Mouse (Mus musculus): ENCODE results near the gene Cox8b. TPM values are rescaled to one million over a fixed set of nuclear protein-coding genes. Genes with fewer than 3 reads are reported as not detected.

The Cox8b gene
- polyA plus RNA-seq, 1 experiment from 2014 or later = 0.53 TPM

DNA sequence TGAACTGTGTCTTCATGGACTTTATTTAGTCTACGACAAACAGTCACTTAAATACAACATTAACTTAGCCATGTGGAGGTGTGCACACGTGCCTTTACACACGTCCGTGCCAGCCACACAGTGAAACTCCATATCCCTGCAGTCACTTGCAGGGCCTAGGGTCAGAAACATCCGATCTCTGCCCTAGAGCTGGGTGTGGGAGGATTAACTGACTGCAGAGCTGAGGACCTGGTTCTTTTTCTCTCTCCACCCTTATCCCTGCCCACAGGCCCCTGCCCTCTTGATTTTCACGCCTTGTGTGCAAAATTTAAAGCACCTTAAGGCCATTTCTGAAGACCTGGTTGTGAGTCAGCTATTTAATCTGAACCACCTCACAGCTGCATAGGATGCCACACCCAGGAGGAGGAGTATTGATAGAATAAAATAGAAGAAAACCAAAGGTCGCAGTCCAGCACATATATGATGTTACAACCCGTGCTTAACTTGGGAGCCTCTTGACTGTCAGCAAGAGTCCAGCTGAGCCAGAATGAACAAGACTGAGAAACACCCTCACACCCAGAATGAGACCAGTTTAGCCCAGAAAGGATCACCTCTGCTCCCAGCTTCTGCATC is 20.3 kb upstream of the Cox8b start, which contains the start of gene Nlrp6:
Gene Nlrp6 (plus strand): TSS at position 485 of the 612 bp plus-strand sequence.
- TF ChIP-seq CTCF (IDR thresholded peaks at IDR 0.05; ENCODE audit: low read depth) = no peak
- WGBS = 35% methylated on average over 8 of the region's 8 CpGs
- Histone ChIP-seq H3K4me3 (ENCODE audit: low read depth, low read length) (peak within 1 kb of the TSS; percentile 50), H3K9me3 (ENCODE audit: control insufficient read depth) (no peaks in the 10 kb centered on the region), H3K4me2 (replicated peaks; ENCODE audit: low read depth) (peak within 1 kb of the TSS; percentile 76), H3K4me1 (replicated peaks; ENCODE audit: control insufficient read depth, insufficient read depth, low read length) (peaks cover 6% of the 10 kb centered on the region; the same call in 1 of the 2 replicates), H3K27me3 (replicated peaks; ENCODE audit: control insufficient read depth, insufficient read depth, low read length) (peaks cover 6% of the 10 kb centered on the region; the same call in 1 of the 2 replicates), H3K9ac (ENCODE audit: low read depth, low read length) (peak within 1 kb of the TSS; percentile 50), H3K27ac (ENCODE audit: low read depth, low read length) (peak within 1 kb of the TSS; percentile 86), H3K36me3 (ENCODE audit: control insufficient read depth, insufficient read depth) (peaks cover 10% of the 10 kb centered on the region)
- peak; percentile 85 for ATAC-seq

DNA sequence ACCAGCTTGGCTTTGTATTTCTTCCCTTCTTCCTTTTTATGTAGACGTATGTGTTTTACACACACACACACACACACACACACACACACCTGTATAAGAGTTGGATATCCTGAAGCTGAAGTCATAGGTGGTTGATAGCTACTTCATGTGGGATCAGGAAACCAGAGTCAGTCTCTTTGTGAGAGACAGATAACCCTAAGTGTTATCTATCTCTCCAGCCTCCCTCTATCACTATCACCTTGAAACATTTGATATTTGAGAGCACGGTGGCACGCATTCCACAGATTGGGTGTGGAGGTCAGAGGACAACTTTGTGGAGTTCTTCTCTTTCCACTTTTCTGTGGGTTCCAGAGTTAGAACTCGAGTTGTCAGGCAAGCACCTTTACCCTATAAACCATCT is 19.7 kb upstream of the Cox8b start:
- WGBS = 29% methylated on average over 4 of the region's 4 CpGs
- no peak for TF ChIP-seq CTCF (IDR thresholded peaks at IDR 0.05; ENCODE audit: low read depth)
- Histone ChIP-seq H3K4me2 (replicated peaks; ENCODE audit: low read depth) (0 out of 2 replicates have a peak overlapping the region, but pooled peaks have one; percentile 14), H3K4me3 (ENCODE audit: low read depth, low read length) (no peak overlapping the region), H3K9me3 (ENCODE audit: control insufficient read depth) (no peaks in the 10 kb centered on the region), H3K9ac (ENCODE audit: low read depth, low read length) (no peak overlapping the region), H3K4me1 (replicated peaks; ENCODE audit: control insufficient read depth, insufficient read depth, low read length) (peaks cover 11% of the 10 kb centered on the region; the same call in 1 of the 2 replicates), H3K27me3 (replicated peaks; ENCODE audit: control insufficient read depth, insufficient read depth, low read length) (peaks cover 6% of the 10 kb centered on the region; the same call in 1 of the 2 replicates), H3K36me3 (ENCODE audit: control insufficient read depth, insufficient read depth) (peaks cover 3% of the 10 kb centered on the region; the same call in 1 of the 2 replicates), H3K27ac (ENCODE audit: low read depth, low read length) (peak overlapping the region; percentile 68)
- ATAC-seq = no peak

DNA sequence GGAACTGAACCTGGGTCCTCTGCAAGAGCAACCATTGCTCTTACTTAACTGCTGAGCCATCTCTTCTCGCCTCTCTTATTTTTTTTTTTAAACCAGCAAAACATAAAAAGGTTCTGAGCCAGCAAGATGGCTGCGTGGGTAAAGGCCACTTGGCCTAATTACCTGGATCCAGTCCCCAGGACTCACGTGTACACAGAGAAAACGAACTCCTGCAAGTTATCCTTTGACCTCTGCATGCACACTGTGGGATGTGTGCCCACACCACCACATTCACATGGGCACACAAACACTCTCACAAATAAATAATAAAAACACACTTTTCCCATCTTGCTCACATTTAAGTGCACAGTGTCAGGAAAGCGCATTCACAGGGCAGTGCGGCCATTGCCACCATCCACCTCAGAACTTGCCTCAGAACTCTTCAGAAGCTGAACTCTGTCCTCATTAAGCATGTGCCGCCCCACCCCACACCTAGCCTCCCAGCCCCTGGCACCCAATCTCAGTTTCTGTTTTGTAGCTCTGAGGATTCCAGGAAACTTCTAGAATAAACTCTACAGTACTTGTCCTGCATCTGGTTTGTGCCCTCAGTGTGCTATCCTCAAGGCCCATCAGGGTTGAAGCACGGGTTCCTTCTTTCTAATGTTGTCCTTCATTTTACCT is 13.9 kb upstream of the Cox8b start:
- peak; percentile 66 for ATAC-seq
- no peak overlapping the region for H3K4me3 ChIP-seq (ENCODE audit: low read depth, low read length)
- no peaks in the 10 kb centered on the region for H3K36me3 ChIP-seq (ENCODE audit: control insufficient read depth, insufficient read depth)
- H3K4me2 ChIP-seq (replicated peaks; ENCODE audit: low read depth) = peak overlapping the region; percentile 17; the same call in 1 of the 2 replicates
- no peaks in the 10 kb centered on the region for H3K27me3 ChIP-seq (replicated peaks; ENCODE audit: control insufficient read depth, insufficient read depth, low read length)
- H3K9me3 ChIP-seq (ENCODE audit: control insufficient read depth) = no peaks in the 10 kb centered on the region
- H3K9ac ChIP-seq (ENCODE audit: low read depth, low read length) = no peak overlapping the region; the same call in 1 of the 2 replicates
- peak overlapping the region; percentile 85 for H3K27ac ChIP-seq (ENCODE audit: low read depth, low read length)
- 0 out of 2 replicates have a peak, but pooled peaks cover 5% of the 10 kb centered on the region for H3K4me1 ChIP-seq (replicated peaks; ENCODE audit: control insufficient read depth, insufficient read depth, low read length)
- 54% methylated on average over 8 of the region's 8 CpGs for WGBS
- TF ChIP-seq CTCF (IDR thresholded peaks at IDR 0.05; ENCODE audit: low read depth) = no peak

DNA sequence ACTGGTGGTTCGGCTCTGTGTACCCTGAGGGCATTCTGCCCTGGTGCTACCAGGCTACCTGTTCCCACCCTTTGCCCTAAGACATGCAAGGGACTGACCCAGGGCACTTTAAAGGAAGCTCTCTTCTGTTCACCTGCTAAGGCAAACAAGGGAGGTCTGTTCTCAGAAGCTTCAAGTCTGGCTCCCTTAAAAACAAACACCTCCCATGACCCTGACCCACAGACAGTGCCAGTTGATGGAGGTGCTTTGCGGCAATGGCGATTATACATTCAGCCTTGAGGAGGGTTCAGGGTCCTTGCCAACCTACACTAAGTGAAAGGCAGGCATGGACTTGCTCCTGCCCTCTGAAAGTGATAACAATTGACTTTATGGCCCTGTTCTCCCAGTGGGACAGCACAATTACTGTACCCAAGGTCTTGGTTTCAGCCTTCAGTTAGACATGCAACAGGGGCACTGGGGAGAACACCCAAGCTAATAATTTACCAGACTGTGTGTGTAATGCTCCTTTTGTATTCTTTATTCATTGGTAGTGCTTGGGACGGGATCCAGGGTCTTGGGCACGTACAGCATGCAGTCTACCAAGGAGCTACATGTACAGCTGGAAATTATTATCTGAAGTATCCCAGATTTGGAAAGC is 12.7 kb upstream of the Cox8b start:
- Histone ChIP-seq H3K27me3 (replicated peaks; ENCODE audit: control insufficient read depth, insufficient read depth, low read length) (no peaks in the 10 kb centered on the region), H3K27ac (ENCODE audit: low read depth, low read length) (peak overlapping the region; percentile 85), H3K4me2 (replicated peaks; ENCODE audit: low read depth) (peak overlapping the region; percentile 22; the same call in 1 of the 2 replicates), H3K4me3 (ENCODE audit: low read depth, low read length) (no peak overlapping the region), H3K9me3 (ENCODE audit: control insufficient read depth) (no peaks in the 10 kb centered on the region), H3K9ac (ENCODE audit: low read depth, low read length) (no peak overlapping the region), H3K36me3 (ENCODE audit: control insufficient read depth, insufficient read depth) (no peaks in the 10 kb centered on the region), H3K4me1 (replicated peaks; ENCODE audit: control insufficient read depth, insufficient read depth, low read length) (0 out of 2 replicates have a peak, but pooled peaks cover 5% of the 10 kb centered on the region)
- WGBS = 27% methylated on average over 5 of the region's 5 CpGs
- TF ChIP-seq CTCF (IDR thresholded peaks at IDR 0.05; ENCODE audit: low read depth) = no peak
- ATAC-seq = peak; percentile 88

DNA sequence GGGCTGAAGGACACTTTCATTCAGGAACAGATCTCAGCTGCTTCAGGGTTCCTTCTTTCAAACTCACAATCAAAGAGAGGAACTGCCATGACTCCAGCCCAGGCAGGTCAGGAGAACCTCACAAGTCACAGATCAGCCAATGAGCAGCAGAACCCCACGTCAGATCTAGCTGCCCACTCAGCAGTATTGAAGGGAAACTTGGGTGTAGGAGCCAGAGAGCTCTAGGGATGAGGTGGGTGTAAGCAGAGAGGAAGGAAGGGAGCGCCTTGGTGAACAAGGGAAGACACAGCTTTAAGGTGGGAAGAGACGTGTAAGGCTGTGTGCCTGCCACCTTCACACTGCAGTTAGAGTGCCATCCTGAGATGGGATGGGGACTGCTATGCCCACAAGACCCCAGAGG is 12.0 kb upstream of the Cox8b start:
- Histone ChIP-seq H3K4me2 (replicated peaks; ENCODE audit: low read depth) (no peak overlapping the region), H3K9me3 (ENCODE audit: control insufficient read depth) (no peaks in the 10 kb centered on the region), H3K4me1 (replicated peaks; ENCODE audit: control insufficient read depth, insufficient read depth, low read length) (0 out of 2 replicates have a peak, but pooled peaks cover 5% of the 10 kb centered on the region), H3K4me3 (ENCODE audit: low read depth, low read length) (no peak overlapping the region), H3K27ac (ENCODE audit: low read depth, low read length) (peak overlapping the region; percentile 85), H3K27me3 (replicated peaks; ENCODE audit: control insufficient read depth, insufficient read depth, low read length) (no peaks in the 10 kb centered on the region), H3K36me3 (ENCODE audit: control insufficient read depth, insufficient read depth) (no peaks in the 10 kb centered on the region), H3K9ac (ENCODE audit: low read depth, low read length) (no peak overlapping the region)
- TF ChIP-seq CTCF (IDR thresholded peaks at IDR 0.05; ENCODE audit: low read depth) = no peak
- no peak for ATAC-seq
- 50% methylated on average over 3 of the region's 3 CpGs for WGBS

DNA sequence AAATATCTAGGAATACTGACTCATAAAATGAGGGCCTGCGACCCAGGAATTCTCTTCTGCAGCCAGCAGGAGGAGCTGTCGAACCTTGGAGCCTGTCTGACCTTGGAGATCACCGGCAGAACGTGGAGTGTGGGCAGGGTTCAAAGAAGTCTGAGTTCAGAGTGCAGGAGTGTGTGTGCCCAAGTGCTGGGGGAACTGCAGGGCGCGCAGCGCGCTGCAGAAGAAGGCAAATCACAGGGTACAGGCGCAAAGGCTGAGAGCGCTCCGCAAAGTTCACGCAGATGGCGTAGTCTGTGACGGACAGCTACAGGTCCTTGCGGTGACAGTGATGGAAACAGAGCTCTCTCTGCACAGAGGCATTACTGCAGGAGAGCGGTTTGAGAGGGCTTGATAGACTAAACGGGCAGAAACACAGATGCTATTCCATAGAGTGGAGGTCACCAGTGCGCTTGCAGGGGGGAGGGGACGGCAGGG is 8.4 kb upstream of the Cox8b start:
- Histone ChIP-seq H3K4me1 (replicated peaks; ENCODE audit: control insufficient read depth, insufficient read depth, low read length) (no peaks in the 10 kb centered on the region), H3K9ac (ENCODE audit: low read depth, low read length) (no peak overlapping the region), H3K36me3 (ENCODE audit: control insufficient read depth, insufficient read depth) (no peaks in the 10 kb centered on the region), H3K4me3 (ENCODE audit: low read depth, low read length) (peak overlapping the region; percentile 26), H3K9me3 (ENCODE audit: control insufficient read depth) (no peaks in the 10 kb centered on the region), H3K27me3 (replicated peaks; ENCODE audit: control insufficient read depth, insufficient read depth, low read length) (no peaks in the 10 kb centered on the region), H3K27ac (ENCODE audit: low read depth, low read length) (no peak overlapping the region), H3K4me2 (replicated peaks; ENCODE audit: low read depth) (peak overlapping the region; percentile 66)
- peak; percentile 66 for ATAC-seq
- WGBS = under 1% methylated on average over 19 of the region's 19 CpGs
- peak; percentile 97 for TF ChIP-seq CTCF (IDR thresholded peaks at IDR 0.05; ENCODE audit: low read depth)

Data from intestine, postnatal 0 days (tissue).